Mouse (Mus musculus) olfactory bulb, adult 2 months (tissue): ENCODE data around the gene Banp.

Experiments used
- CTCF ChIP-seq: fragments of 200-500 bp; IDR thresholded peaks from 2 replicates; pipeline ENCODE4 v1.5.1; 2012; ENCODE audit warnings: low read depth, mild to moderate bottlenecking, low read length, moderate library complexity; ENCODE audit not compliant: insufficient read depth
- POLR2A ChIP-seq: fragments of 200-500 bp; IDR thresholded peaks from 2 replicates; pipeline ENCODE4 v1.6.1; 2012; ENCODE audit warnings: mild to moderate bottlenecking, low read depth, low read length, moderate library complexity; ENCODE audit not compliant: insufficient read depth

- TF ChIP-seq POLR2A: no peak
- TF ChIP-seq CTCF: no peak
Observed at GRCm38 (mm10) chr8:122038076-122038475, 88.5 kb downstream of the Banp start.
